Mouse (Mus musculus) kidney, postnatal 36 days (tissue): ENCODE measurements around the gene Tectb.
"Not testable (repeated sequence)": the region's sequence is repeated elsewhere in the genome, so short reads cannot be mapped to it uniquely, and the experiment has no call there.

Source experiments
- DNase-seq, 2 experiments: peaks; one replicate each; pipeline ENCODE4 v3.0.0; 2021 to 2022; ENCODE audit warnings: mixed read lengths in 2 of 2

The Tectb gene

DNA sequence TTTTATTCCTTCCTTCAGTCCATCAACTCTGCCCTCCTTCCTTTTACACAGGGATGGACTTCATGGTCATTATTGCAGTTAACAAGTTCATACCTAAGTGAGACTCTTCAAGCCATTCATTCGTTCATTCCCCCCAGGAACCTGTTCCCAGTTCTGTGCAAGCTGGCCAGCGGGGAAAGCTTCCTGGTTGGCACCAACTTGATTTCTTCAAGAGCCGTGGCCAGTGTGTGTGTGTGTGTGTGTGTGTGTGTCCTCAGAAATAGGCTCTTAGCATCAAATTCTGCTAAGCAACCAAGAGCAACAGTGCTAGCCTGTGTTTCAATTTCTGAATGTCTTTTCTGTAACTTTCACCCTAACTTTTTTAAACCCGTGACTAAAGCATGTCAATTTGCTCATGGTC, 14.6 kb upstream of the Tectb start:
- no peak for DNase-seq

DNA sequence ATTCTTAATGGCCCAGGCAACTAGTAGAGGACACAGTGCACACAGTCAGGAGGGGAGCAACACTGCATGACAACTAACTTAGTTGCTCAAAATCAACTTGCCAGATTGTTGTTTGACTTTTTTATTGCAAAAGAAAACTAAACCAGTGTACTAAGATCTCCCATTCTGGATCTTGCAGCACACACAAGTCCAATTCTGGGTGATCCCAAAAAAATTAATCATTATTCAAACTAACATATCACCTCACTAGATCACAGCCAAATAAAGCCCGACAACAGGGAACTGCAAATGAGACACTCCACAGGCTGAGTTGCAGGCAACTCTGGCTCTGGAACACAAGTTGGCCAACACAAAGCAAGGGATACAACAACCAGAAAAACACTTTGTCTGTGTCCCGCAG, 13.8 kb upstream of the Tectb start:
- DNase-seq = no peak

DNA sequence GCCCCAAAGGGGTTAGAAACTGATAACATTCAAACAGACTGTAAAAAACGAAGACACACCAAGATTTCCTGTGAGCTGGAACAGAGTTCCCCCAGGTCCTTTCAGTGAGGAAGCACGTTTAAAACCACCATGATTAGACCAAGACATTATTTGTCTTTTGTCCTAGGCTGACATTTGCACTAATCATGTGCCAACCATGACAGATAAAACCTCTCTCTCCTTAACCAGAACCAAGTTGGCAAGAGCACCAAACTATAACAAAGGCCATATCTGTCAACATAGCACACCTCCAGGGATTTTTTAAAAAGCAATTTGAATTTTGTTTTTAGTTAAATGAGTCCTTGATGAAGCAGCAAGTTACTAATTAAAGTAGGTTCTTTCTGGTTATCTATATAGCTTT, 12.8 kb upstream of the Tectb start:
- DNase-seq = no peak

DNA sequence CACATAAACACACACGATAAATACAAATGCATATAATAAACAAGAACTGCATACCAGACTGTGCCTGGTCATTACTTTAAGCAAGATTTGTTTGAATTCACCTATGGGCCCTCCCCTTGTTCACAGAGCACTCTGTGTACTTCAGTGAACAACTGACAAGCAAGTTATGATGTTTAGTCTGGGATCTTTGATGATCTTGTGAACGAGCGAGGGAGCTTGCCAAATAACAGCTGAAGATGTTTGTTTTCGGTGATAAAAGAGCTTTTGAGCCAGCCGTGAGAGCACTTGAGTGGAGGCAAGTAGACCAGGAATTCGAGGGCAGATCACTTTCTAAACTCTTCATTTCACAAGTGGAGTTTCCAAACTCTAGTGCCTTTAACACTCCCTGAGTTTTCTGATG, 12.2 kb upstream of the Tectb start:
- no peak for DNase-seq

DNA sequence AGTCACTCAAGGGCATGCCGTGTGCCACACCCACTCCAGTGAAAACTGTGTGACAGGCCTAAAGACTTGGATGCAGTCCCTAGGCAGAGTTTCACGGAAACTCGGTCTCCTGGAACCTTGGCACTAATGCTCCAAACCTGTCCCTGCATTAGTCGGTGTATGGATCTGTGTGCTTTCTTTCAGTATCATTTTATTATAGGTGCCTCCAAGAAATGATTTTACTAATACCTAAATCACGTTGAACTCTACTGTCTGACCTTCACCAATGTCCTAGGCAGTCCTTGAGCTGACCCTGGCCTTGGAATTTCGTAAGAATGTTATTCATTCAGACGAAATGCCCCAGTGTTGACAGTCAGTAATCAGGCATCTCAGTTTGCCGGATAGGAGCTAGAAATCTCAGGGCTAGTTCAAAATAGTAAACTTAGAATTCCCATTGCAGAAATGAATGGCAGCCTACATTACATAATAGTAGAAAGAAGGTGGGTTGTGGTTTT, 11.2 kb upstream of the Tectb start:
- not testable (repeated sequence) for DNase-seq

DNA sequence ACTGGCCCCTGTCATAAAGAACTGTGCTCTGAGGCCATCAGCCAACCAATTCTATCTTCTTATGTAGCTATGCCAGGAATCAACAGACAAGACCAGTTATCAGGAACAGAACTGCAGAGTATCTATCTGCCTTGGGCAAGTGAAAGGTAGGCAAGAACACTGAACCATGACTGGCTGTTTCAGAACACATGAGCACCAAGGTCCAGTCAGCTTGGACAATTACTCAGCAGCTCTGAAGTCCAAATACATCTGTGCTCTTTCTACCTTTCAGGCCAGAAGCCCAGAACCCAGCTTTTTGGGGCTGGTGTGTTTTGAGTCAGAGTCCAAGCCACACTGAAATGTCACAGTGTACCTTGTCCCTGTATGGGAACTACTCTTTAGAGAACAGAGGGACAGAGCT, 10.1 kb upstream of the Tectb start:
- peak; percentile 19 to 29 for DNase-seq

DNA sequence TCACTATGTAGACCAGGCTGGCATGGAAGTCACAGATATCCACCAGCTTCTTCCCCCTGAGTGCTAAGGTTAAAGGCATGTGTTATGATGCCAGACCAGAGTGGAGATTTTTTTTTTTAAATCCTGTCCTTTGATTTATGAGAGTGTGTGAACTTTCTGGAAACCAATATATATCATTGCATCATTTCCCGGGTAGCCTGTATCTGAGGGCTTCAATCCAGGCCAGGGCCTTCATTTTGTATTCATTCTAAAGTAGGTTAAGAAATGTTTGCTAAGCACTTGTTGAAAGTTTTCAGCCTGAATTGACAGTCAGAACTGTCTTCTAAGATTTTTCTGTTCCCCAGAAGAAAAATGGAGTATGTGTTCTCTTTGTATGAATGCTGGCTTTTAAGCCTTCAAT, 8.9 kb upstream of the Tectb start:
- no peak for DNase-seq

DNA sequence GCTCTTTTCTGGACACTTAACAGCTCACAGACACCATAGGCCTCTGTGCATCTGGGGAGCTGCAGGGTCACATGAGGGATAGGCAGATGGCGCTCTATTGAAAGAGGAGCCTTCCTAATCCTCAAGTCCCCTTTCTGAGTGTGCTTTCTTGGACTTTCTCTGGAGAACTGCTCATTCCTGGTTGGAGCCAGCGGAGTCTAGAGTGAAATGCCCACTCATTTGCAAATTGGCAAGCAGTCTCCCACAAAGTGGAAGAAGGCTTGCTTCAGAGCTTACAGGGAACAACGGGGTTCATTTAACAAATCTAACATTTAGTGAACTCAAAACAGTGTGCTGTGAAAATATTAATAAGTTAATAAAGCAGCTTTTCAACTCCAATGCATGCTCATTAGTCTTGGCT, 3.4 kb upstream of the Tectb start:
- DNase-seq = no peak

DNA sequence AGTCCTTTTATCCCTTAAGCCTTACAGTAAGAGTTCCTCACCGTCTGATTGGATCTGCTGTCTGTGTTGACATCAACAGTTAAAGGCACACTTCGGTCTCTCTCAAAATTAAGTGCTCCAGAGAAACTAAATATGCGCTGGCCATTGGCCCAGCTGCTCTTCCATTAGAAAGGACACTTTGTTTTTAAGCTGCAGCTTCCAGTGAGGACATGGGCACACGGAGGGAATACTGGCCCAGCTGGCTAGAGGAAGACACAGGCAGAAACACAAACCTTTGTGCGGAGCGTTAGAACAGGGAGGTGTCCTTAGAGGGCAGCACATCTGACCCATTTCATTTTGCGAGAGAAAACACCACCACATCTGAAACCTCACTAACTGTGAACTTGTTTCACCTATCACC, 3.9 kb downstream of the Tectb start:
- DNase-seq = no peak

DNA sequence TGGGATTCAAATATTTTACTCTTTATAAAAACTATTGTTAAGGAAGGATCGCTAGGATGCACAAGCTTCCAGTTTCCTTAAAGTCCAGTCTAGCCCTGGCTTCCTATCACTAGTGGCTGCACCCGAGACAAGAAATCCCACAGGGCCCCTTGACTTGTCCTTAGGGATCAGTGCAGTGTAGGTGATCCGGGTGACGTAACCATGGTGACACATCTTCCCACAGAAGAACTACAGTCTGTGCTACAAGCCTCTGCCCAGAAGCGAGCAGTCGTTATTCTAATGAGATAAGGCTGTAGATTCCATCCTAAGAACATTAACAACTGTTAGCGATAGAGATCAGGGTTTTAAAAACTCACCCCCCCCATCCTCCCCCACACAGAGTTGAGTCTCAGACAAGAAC, 4.5 kb downstream of the Tectb start:
- DNase-seq = no peak

DNA sequence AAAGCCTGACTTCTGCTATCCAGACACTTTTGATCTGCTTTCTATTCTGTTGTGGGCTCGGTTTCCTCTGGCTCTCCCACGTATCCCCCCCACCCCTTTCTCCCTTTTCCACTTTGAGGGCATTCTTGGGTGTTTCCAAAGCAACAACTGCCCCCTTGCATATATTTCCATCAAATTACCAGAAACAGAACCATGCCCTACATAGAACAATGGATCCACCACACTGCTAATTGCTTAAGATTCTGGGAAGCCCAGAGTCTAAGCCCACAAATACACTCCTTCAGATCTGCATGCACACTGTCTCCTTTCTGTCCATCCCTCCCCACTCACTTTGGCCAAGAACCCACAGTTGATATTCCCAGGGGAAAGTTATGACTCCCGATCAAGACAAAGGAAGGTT, 5.1 kb downstream of the Tectb start:
- no peak for DNase-seq

DNA sequence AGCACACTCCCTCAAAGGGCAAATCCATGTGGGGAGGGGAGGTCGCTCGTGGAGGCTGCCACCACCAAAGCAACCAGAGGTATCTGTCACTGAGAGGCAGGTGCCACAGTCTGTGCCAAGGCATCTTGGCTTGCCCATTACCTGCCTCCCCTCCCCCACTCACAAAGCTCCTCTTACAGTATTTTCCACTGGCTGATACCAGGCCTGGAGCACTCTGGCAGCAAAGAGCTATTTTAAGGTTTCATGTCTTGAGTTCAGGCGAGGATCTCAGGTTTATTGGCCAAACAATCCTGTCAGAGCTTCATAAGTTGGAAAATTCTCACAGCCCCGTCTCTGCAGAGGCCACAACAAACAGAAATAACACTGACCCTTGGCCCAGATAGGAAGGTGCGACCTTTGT, 9.5 kb downstream of the Tectb start:
- DNase-seq = peak; percentile 64 to 66

DNA sequence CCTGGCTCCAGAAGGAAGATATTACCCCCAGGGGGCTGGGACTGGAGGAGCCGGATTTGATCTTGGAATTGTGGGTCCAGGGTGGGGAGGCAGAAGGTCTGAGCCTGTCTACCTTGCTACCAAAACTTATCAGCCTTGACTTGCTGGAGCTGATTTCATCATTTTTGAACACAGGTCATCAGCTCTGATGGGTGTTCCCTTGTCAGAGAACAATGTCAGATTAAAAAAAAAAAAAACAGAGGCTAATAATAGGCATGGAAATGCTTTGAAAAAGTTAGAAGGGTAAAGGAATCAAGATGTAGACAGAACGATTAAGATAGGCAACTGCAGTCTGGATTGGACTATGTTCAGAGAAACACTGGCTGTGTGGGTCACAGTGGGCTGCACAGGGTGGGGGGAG, 11.1 kb downstream of the Tectb start:
- no peak for DNase-seq

DNA sequence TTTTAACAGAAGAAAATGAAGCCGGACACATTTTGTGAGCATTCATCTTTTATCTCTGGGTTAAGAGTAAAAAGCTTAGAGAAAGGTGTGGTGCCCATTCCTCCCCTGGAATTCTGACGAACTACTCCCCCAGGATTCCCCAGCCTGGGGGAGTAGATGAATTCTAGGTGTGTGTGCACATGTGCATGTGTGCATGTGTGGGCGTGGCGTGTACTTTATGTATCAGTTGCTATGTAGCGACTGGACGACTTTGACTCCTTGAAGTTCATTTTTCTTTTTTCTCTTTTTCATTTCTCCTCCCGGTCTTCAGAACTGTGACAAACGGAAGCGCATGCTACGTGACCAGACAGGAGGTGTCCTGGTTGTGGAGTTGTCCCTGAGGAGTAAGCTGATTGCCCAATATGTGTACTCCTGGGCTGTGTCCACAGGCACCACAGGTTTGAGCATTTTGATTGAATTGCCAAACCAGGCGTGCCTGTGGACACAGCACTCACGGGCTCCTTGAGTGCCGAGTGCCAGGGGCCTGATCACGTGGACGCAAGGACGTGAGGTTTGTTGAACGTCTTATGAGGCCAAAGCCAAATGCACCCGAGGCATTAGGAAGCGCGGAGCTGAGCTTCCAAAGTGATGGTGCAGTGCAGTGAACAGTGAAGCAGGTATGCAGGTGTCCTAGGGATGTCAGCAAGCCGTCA, 11.9 kb downstream of the Tectb start:
- peak in 1 of 2 experiments; percentile 21 for DNase-seq

DNA sequence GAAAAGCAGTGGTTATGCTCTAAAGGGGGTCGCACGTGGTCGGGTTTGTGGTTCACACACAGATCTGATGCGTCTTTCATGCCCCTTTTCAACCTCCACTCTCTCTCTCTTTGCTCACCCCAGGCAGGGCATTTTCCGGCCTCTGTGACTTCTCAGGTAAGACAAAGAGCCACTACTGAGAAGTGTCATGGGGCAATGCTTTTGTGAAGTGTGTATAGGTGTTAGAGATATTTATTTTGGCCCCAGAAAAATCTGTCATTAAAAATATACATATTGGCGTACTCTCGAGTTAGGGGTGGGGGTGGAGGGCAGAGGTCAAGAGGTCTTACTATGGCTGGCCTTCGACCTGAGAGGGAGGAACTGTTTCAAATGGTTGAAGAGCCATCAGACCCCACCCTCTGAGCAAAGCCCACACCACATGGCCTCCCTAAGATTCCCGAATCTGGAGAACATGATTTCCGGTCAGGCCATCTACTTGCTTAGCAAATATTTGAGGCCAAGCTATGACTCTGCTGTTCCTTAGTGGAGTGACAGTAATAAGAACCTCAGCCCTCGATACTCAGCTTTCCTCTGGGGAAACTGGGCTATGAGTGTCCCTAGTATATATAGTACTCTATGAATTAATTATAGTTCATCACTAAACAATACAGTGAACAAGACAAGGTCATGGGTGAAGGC, 13.3 kb downstream of the Tectb start:
- no peak for DNase-seq

DNA sequence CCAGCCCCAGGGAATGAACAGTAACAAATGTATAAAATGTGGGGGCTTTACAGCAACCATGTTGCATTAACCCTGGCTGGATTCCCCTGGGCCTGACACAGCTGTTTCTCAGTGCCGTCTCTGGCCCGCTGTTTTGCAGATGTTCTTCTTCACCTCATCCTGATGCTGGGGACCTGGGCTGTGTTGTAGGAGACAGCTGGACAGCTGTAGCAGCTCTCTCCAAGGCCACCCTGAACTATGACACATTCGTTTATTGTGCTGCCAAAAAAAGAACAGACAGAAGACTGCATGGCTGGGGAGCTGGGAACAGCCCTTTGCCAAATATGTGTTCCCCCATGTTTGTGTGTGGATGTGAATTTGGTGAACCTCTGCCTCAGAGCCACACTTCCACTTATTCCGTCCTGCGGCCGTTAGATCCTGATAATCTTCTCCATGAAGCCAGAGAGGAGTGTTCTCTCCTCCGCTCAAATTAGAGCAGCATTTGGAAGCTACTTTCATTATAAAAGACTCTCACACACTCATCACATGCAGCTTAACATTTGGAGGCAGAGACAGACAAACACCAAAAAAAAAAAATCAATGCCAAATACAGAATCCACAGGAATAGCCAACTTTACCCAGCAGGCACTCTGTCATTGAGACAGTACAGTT, 14.1 kb downstream of the Tectb start:
- no peak for DNase-seq

DNA sequence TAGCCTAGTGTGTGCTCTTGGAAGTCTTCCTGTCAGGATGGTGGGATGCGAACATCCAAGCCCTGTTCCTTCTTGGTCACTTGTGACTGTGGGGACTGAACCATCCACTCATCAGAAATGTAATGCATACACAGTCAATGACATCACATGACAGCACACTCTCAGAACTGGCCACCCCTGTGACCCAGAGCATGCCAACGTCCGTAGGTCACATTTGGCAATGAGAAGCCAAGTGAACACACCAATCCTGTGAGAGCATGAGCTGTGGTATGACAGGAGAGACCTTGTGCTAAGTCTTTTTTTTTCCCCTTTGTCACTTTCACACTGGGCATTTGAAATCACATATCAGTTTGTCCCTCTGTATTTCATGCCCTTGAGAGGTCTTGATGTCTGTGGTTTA, 15.0 kb downstream of the Tectb start:
- no peak for DNase-seq

DNA sequence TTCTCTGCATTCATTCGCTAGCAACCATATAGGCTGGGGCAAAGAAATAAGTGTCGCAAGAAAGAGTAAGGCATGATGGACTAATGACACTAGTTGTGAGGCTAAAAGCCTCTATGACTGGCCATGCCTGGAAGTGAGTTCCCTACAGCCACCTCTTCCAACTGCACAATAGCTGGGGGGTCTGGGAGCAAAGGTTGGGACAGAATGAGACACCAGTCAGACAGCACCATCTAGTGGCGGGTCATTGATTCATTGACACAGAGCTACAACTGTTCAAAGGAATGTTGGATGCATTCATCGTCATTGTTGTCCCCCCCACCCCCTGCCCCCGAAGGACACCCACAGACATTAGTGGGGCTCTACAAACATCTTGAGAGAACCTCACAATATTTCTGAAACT, 17.8 kb downstream of the Tectb start:
- DNase-seq = peak; percentile 71 to 82

DNA sequence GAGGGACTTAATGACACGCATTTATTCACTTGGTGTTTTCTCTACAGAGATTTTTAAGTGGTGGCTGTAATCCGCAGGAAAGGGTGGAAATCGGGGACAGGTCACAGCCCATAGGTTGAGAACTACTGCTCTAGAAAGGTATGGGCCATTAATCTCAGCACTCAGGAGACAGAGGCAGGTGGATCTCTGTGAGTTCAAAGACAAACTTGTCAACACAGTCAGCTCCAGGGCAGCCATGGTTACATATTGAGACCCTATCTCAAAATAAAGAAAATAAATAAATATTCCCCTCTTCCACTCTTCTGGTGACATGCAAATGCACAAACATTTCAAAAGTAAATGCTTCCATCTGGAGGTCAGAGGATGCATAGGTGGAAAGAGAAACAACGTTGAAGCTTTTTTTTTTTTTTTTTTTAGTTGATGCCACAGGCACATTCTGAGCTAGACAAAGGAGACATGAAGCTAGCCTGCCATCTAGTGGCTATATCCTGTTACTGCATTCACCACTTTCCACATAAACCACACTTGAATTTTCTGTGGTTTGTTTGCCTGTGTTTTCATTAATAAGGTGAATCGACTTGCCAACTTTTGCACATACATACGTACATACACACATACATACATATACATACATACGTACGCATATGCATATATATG, 26.1 kb downstream of the Tectb start:
- DNase-seq = peak; percentile 52 to 65

DNA sequence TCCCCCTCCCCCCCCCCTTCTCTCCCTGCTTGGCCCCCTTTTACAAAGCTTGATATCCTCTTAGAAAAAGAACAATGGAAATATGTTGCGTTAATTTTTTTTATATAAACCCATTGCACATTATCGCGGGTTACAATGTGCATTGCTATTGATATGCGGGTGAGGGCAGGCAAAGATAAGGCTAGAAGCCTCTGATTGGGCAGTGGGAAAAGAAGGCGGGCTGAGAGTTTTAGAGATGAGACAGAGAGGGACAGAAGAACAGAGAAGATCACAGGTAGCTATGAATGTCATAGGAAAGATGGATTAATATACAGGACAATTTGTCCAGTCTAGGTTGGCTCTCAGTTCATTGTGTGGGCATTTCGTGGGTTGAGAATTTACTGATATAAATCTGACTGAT, 26.7 kb downstream of the Tectb start:
- DNase-seq = no peak

DNA sequence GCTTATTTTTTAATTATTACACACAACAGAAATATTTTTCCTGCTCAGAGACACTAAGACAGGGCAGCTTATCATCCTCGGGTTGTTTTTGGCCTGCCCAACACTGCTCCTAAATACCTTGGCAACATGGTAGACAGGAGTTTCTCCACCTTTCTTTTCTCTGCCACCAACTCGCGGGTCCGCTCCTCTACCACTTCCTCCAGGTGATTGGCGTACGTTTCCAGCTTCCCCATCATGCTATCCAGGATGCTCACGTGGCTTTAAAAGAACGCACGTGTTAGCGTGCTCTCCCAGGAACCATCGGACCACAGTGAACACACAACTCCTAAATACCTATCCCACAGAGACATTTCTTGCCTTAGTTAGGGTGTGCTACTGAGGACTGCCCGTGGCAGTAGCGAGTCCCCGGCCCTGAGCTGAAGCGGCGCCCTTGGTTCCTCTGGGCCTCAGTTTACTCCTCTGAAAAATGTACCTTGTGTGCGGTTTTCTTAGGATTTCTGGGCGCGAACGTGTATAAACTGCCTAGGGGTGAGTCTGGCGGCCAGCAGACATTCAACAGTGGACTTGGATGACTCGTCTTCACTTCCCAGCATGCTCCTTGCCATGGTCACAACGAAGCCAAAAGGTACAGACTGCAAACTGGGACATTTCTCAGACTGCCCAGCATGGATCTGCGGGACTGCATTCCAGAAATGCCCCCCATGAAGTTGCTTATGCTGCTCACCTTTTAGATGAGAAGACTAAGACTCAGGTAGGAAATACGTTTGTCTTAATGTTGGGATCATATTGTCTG, 27.4 kb downstream of the Tectb start:
- DNase-seq = no peak

DNA sequence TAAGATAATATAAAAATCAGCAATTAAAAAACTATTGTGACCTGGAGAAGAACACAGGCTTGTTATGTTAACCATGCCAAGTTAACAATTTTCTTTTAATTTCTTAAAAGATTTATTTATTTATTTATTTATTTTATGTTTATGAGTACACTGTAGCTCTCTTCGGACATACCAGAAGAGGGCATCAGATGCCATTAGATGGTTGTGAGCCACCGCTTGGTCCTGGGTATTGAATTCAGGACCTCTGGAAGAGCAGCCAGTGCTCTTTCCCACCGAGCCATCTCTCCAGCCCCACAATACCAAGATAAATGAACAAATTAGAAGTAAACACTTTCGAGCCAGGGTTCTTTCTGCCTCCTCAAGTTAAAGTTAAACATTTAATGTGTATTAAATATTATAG, 28.1 kb downstream of the Tectb start:
- DNase-seq = no peak

DNA sequence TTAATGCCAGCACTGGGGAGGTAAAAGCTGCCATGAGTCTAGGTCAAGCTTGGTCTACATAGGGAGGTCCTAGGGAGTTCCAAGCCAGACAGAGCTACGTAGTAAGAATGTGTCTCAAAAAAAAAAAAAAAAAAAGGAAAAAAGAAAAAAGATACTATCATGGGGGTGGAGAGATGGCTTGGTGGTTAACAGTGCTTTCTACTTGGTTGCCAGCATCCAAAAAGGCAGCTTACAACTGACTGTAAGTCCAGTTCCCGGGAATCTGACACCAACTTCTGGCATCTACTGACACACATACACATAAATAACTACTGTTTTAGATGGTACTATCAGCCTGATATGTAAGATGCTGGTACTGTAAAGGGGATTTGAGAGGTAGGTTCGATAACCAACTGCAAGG, 28.6 kb downstream of the Tectb start:
- DNase-seq = no peak
